Mouse (Mus musculus) urinary bladder, postnatal 4 days (tissue): ENCODE measurements around the gene Tsc22d4.
A peak's percentile ranks its signal among the peaks of the same experiment; 100 is the strongest.
"Not testable (repeated sequence)": the region's sequence is repeated elsewhere in the genome, so short reads cannot be mapped to it uniquely, and the experiment has no call there.

Experiments
- DNase-seq, 2 experiments: peaks; one replicate each; pipeline ENCODE4 v3.0.0; 2021 to 2022; ENCODE audit warnings: low spot score in 2 of 2

The Tsc22d4 gene

GRCm38 (mm10) chr5:137745214-137746171, at the start of gene Tsc22d4:
TSS of gene Tsc22d4 (plus strand) at chr5:137745730.
- DNase-seq, result peak; percentile 93 to 96

DNA sequence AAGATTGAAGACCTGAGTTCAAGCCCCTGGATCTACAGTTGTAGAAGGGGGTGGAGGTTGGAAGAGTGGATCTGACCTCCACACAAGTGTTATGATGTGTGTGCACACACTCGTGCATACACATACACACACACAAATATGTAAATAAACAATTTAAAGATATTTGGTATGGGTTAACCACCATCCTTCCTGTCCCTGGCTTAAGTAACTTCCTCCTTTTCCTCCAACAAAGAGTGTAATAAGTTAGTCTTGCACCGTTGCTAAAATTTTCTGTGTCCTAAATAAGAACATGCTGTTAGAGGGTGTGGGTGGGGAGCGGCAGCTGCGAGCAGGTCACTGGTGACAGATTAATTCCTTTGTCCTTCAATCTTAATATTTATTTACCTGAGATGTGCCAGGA, 49.6 kb upstream of the Tsc22d4 start:
- no peak for DNase-seq

GRCm38 (mm10) chr5:137699080-137699479, 46.5 kb upstream of the Tsc22d4 start:
- no peak for DNase-seq

GRCm38 (mm10) chr5:137699850-137700249, 45.7 kb upstream of the Tsc22d4 start:
- DNase-seq, result no peak

DNA sequence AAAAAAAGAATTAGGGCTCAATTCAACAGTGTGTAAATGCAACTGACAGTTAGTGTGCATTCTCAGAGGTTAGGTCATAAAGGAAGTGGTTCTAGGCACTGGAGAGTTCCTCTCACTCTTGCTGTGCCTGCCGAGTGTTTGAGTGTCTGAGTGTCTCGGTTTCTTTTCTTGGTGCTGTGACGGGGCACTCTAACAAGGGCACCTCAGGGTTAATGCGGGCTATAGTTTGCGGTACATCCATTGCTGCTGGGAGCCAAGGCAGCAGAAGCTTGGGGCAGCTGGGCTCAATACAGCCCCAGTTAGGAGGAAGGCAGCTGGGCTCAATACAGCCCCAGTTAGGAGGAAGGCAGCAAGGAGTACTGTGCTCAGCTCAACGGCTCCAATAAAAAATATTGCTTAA, 40.3 kb upstream of the Tsc22d4 start:
- no peak for DNase-seq

DNA sequence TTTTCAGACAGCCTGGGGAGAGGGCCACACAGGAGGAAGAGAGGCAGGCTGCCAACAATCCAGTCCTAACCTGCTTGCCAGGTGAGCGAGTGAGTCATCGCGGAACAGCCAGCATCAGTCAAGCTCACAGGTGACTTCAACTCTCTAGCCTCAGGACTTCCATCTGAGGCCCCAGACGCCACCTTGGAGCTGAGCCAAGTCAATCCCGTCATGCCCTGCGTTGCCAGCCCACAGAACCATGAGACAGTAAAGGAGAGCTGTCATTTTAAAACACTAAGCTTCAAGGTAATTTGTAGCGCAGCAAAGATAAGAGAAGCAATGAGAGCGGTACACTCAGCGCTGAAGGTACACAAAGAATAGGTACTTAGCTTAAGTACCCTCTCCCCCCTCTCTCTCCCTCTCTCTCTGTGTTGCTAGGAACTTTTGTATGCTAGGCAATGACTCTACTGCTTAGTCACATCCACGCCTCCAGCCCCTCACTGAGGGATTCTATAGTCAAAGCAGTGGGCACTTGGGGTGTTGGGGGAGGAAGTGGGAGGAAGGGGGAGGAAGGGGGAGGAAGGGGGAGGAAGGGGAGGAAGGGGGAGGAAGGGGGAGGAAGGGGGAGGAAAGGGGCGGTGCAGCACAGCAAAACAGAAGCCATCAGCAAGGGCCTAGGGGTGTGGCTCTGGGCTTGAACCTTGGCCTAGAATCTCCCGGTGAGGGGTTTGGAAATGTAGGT, 38.5 kb upstream of the Tsc22d4 start:
- peak; percentile 77 to 87 for DNase-seq

DNA sequence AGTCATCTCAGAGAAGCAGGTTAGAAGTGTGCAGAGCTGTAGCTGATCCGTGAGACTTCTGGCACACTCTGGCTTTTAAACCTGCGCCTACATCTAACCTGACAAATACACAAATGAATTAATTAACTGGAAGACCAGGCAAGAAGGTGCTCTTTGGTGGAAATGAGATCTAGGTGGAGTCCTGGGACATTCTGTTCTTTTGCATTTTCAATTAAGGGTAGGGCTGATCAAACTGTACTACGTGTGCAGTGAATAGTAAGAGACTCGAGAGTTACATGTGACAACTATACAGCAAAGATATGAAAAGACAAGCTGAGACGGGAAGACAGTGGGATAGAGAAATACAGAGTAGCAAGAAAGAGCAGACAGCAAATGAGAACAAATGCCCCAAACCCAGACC, 32.1 kb upstream of the Tsc22d4 start:
- DNase-seq, result no peak

- DNase-seq, result no peak
Measured at GRCm38 (mm10) chr5:137715685-137716084, 29.8 kb upstream of the Tsc22d4 start.

DNA sequence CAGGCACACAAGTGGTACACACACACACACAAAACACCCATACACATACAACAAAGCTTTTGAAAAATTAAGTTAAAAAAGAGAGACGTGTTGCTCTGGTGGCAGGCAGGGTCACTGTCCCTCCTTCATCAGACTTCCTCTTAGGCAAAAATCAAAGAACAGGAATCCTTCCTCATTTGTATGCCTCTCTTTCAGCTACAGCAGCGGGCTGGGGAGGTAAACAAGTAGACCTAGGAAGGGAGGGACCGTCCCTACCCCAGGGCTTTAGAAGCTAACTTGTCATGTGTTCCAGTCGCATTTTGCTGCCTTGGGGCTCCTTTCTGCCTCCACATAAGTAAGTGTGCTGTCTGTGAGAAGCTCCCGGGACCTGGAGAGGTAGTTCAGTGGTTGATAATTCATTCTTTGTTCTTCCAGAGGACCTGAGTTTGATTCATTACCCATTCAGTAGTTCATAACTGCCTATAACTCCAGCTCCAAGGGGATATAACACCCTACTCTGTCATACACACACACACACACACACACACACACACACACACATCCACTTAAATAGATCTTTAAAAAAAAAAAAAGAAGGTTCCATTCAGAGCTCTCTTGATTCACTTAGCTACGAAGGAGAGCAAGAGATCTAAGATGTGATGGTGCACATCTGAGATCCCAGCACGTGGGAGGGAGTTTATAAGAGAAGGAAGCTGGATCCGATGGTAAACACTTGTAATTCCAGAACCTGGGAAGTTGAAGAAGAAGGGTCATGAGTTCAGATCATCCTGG, 27.3 kb upstream of the Tsc22d4 start:
- DNase-seq, result no peak

- DNase-seq, result no peak
Measured at GRCm38 (mm10) chr5:137719088-137719487, 26.4 kb upstream of the Tsc22d4 start.

- DNase-seq, result not testable (repeated sequence)
Measured at GRCm38 (mm10) chr5:137720558-137721164, 24.9 kb upstream of the Tsc22d4 start.

- no peak for DNase-seq
Measured at GRCm38 (mm10) chr5:137723840-137724239, 21.7 kb upstream of the Tsc22d4 start.

DNA sequence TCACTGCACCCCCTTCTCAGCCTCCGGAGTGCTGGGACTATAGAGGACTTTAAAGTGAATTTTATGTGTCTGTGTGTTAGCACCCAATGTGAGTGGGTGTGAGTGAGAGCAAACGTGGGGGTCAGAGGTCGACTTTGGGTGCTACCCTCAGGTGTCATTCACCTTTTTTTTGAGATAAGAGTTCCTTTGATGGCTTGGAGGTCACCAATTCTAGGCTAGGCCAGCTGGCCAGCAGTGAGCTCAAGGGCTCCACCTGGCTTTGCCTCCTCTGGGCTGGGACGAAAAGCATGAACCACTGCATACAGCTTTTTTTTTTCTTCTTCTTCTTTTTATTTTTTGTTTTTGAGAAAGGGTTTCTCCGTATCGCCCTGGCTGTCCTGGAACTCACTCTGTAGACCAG, 18.8 kb upstream of the Tsc22d4 start:
- DNase-seq, result no peak

DNA sequence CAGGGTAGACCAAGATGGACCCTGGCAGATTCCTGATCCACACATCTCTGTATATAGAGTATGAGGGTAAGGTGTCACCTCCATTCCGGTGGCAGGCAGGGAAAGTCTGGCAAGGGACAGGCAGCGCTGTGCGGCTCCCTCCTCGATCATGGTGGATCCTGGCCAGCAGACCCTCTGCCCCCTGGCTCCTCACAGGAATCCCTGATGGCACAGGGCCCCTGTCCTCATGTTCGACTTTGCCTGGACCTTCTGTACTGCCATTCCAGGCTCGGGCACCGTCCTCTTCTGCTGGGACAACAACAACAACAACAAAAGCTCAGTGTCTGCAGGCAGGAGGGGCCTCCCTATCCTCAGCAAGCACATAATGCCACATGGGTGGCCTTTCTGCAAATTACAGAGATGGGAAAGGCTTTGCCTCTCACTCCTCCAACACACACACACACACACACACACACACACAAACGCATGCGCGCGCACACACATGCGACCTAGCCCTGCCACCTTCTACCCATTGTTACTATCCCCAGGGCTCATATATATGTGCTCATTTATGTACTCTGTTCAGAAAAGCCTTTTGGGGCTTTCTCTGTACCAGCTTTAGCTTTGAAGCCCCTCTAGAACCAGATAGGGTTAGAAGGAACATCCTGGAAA, 11.8 kb upstream of the Tsc22d4 start:
- DNase-seq, result no peak

GRCm38 (mm10) chr5:137734289-137735061, 11.1 kb upstream of the Tsc22d4 start:
- DNase-seq, result no peak

GRCm38 (mm10) chr5:137737400-137737940, 8.1 kb upstream of the Tsc22d4 start:
- no peak for DNase-seq

DNA sequence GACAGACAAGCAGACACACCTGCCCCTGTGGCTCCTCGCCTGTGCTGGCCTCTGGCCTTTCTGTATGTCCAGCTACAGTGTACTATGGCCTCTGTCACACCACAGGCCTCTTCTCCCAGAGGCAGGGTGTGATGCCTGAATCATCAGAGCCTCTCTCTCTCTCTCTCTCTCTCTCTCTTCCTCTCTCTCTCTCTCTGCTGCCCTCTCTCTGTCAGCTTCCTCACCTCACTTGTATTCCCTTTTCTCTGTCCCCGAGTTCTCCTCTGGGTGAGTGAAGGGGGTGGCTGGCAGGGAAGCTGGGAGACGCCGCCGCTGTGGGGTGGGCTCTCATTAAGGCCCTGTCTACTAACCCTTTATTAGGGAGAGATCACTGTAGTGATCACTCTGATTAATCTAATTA, 7.0 kb upstream of the Tsc22d4 start:
- DNase-seq, result no peak

DNA sequence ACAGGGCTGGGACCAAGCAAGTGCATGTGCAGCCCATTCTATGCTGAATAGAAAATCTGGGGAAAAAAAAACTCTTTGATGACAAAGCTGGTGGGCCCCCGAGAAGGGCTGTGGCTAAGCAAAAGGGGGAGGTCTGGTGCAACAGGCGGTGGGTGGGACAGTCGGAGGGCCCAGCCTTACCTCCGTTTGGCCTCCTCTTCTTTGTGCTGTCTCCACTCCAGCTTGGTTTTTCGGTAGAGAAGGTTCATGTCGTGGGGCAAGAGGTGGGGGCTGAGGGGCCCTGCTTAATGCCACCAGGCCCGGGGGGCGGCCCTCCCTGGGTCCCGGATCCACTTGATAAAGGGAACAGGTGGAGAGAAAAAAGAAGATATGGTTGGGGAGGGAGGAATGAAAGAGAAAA, 6.1 kb upstream of the Tsc22d4 start:
- no peak for DNase-seq

DNA sequence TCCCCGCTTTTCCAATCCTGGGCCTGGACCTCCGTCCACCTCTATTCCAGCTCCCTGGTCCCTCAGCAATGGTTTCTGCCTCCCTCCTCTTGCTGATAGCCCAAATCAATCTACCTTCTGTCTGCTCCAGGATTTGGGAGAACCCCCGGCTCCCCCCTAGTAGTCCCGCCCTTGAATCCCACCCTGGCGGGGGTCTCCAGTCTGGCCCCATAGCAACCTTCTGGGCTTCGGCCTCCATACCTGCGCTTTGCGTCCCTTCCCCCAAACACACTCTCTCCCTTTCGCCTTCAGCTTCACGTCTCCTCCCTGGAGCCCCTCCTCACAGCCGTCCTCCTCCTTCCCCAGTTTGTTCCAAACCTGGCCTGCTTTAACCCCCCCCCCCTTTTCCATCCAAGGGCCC, 5.0 kb upstream of the Tsc22d4 start:
- no peak for DNase-seq
